Mouse (Mus musculus): ENCODE measurements around the gene Bex4.
"Not testable (repeated sequence)": the region's sequence is repeated elsewhere in the genome, so short reads cannot be mapped to it uniquely, and the experiment has no call there.

The Bex4 gene

GRCm38 (mm10) chrX:136138827-136139639 lies at the start of gene Bex4:
TSS of gene Bex4 (plus strand) at chrX:136138996.
- not testable (repeated sequence) for DNase-seq

- no peak for DNase-seq
Measured at GRCm38 (mm10) chrX:136092497-136093279, 46.1 kb upstream of the Bex4 start.

GRCm38 (mm10) chrX:136094421-136094820 lies 44.4 kb upstream of the Bex4 start:
- DNase-seq = no peak

- no peak for DNase-seq
Measured at GRCm38 (mm10) chrX:136104046-136104723, 34.6 kb upstream of the Bex4 start.

GRCm38 (mm10) chrX:136104724-136105088 lies 34.1 kb upstream of the Bex4 start:
- DNase-seq = no peak

GRCm38 (mm10) chrX:136107942-136108341 lies 30.9 kb upstream of the Bex4 start:
- DNase-seq = peak; percentile 50

- DNase-seq = no peak
Measured at GRCm38 (mm10) chrX:136115015-136115414, 23.8 kb upstream of the Bex4 start.

- DNase-seq = peak; percentile 18
Measured at GRCm38 (mm10) chrX:136115419-136115961, 23.3 kb upstream of the Bex4 start.

GRCm38 (mm10) chrX:136127038-136127743 lies 11.6 kb upstream of the Bex4 start:
- DNase-seq = peak; percentile 3

- peak; percentile 45 for DNase-seq
Measured at GRCm38 (mm10) chrX:136127744-136128064, 11.1 kb upstream of the Bex4 start.

GRCm38 (mm10) chrX:136135559-136135958 lies 3.2 kb upstream of the Bex4 start:
- DNase-seq = no peak

- not testable (repeated sequence) for DNase-seq
Measured at GRCm38 (mm10) chrX:136139640-136140004, 826 bp downstream of the Bex4 start.

GRCm38 (mm10) chrX:136141385-136141784 lies 2.6 kb downstream of the Bex4 start:
- DNase-seq = no peak

- no peak for DNase-seq
Measured at GRCm38 (mm10) chrX:136143711-136144110, 4.9 kb downstream of the Bex4 start.

GRCm38 (mm10) chrX:136144195-136144594 lies 5.4 kb downstream of the Bex4 start:
- DNase-seq = peak; percentile 2

GRCm38 (mm10) chrX:136170625-136171024 lies 31.8 kb downstream of the Bex4 start:
- DNase-seq = no peak

GRCm38 (mm10) chrX:136171189-136172117 lies 32.7 kb downstream of the Bex4 start:
- DNase-seq = peak; percentile 84

GRCm38 (mm10) chrX:136172118-136172551 lies 33.3 kb downstream of the Bex4 start, which contains the start of gene Tceal8:
TSS of gene Tceal8 (minus strand) at chrX:136172342.
- peak; percentile 92 for DNase-seq

- DNase-seq = peak; percentile 2
Measured at GRCm38 (mm10) chrX:136172786-136173185, 34.0 kb downstream of the Bex4 start.

GRCm38 (mm10) chrX:136180897-136181553 lies 42.2 kb downstream of the Bex4 start:
- DNase-seq = peak; percentile 6

- DNase-seq = no peak
Measured at GRCm38 (mm10) chrX:136183107-136183506, 44.3 kb downstream of the Bex4 start.

Measured in lung, postnatal 10 days (tissue).